Mouse (Mus musculus): ENCODE measurements around the gene F11.

Gene F11

DNA sequence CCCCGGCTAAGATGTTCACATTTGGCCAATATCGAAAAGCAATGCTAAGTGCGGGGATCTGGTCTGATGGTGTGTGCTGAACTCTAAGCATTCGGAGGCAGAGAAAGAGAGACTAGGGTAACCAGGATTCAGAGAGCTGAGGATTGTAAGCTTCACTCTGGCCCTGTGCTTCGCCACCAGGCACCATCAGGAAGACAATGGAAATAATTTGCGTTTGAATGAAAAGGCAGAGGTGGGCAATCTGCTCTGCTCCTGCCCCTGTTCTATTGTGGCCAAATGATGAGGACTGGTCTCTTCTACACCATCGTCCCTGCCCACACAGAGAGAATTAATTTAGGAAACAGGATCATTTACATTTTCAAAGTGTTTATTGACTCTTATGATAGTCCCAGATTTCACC, 15.5 kb downstream of the F11 start:
- no peak for DNase-seq (ENCODE audit: low spot score)

DNA sequence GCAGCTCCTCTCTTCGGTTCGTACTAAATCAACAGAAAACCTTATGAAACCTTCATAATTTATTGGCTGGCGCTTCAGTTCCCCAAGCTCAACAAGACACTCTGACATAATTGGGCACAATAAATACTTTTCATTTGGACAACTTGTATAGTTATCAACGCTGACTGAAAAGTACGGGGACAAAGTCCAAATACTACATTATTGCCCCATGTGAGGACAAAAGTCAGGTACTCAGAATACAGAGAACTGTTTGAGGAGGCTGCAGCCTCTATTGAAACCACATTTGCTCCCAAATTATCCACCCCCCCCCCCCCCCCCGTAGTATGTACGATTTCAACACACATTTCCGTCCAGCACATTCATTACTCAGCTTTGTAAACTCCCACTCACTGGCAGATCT, 22.5 kb downstream of the F11 start:
- no peak for DNase-seq (ENCODE audit: low spot score)

DNA sequence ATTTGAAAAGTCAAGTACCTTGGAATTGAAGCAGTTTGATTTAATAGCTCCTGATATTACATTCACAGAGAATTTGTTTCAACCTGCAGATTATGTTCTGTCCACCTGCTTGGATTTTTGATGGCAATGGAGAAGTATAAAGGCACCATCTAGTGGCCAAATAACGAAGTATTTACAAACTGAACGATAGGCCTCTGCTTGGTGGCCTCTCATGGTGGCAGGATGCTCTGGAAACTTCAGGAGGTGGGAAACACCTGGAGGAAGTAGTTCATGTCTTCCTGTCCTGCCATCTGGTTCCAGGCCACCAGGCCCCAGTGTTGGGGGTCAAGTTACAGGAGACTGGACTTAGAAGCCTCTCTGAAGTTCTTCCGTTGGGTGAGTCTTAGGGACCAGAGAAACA, 23.5 kb downstream of the F11 start:
- no peak for DNase-seq (ENCODE audit: low spot score)

DNA sequence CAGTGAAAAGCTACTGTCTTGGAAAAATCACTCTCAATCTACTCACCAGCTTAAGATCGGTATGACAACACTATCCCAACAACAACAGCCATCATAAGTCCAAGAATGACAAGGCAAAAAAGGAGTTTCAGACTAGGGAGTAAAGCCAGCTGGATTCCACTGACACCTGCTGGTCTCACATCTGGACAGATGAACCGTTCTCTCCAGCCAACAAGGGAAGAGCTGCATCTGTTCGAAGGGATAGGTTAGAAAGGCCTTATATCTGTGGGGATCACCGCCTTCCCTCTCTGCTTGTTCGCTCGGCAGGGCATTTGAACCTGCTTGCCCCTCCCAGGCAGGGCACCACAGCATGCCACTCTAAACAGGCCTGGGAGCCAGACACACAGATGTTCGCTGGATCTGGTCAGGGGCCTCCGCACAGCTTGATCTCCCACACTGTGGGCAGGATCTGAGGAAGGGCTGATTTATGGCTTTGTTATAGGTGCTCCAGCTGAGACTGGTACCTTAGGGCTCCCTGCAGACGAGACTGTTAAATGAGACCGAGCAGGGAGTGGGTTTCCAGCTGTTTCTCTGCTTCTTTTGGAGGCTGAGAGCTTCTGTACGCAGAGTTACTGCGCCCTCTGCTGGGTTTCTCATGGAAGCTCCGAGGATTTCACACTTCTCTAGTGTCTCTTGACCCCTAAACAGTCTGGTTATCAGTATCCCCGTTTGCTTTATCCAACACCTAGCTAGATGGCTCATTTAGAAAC, 25.5 kb downstream of the F11 start:
- DNase-seq (ENCODE audit: low spot score), result no peak

DNA sequence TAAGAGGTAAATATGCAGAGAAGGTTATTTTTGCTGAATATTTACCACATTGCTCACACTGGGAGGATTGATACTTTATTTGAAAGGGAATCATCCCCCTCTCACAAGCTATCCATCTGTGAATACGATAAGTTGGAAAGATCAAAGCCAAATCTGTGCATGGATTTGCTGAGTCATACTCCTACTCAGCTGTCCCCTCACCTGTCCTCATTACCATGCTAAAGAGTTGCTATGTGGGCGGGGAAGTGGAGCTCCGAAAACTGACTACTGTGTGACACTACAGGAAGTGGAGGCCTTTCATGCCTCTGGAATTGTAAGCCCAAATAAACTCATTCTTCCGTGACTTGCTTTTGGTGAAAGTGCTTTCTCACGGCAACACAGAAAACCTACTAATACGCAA, 26.6 kb downstream of the F11 start:
- no peak for DNase-seq (ENCODE audit: low spot score)

DNA sequence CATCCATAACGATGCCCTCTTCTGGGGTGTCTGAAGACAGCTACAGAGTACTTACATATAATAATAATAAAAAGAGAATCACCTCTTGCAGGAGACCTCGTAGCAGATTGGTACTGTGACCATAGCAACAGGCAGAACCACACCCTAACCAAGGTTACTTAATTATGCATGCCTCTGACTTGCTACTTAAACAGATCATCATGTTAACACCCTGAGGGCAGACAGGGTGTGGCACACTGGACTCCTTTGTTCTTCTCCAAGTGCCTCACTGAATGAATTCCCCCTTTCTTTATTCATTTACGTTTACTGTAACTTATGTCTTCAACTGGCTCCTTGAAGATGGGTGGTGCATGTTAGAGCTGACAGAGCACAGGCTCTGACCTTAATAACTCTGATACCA, 28.6 kb downstream of the F11 start:
- DNase-seq (ENCODE audit: low spot score), result no peak

DNA sequence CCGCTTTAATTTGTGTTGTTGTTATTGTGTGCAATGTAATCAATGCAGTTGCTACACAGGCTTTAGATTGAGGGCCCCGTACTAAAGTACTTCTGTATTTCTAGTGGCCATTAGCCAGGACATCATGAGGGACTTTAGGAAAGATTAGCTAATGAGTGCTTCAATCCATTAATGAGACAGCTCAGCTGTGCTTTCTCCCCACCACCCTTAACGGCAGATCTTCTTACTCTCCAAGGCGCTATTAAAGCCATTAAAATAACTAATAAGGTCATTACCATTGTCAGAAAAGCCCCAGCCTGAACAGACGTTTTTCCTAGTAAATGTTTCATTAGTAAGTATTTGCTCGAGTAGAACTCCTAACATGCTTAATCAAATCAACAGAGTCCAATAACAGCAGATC, 59.4 kb downstream of the F11 start:
- DNase-seq (ENCODE audit: low spot score), result no peak

GRCm38 (mm10) chr8:45201605-45202004, 60.2 kb downstream of the F11 start:
- DNase-seq (ENCODE audit: low spot score), result no peak

DNA sequence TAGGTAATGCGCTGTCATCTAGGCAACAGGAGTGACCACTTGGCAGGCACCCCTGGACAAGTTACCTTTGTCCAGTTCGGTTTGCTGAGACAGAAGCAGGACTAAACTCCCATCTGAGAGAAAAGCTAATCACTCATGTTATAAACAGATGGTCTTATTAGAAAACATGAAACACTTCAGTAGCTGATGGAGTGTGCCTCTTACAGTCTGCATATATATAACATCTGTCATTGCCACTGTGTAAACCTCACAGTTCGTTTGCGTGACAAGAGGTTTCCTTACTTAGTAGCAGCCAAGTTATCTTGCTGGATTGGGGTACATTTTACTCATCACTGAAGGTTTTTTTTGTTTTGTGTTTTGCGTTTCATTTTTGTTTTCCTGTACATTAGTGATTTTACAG, 64.5 kb downstream of the F11 start:
- DNase-seq (ENCODE audit: low spot score), result no peak

DNA sequence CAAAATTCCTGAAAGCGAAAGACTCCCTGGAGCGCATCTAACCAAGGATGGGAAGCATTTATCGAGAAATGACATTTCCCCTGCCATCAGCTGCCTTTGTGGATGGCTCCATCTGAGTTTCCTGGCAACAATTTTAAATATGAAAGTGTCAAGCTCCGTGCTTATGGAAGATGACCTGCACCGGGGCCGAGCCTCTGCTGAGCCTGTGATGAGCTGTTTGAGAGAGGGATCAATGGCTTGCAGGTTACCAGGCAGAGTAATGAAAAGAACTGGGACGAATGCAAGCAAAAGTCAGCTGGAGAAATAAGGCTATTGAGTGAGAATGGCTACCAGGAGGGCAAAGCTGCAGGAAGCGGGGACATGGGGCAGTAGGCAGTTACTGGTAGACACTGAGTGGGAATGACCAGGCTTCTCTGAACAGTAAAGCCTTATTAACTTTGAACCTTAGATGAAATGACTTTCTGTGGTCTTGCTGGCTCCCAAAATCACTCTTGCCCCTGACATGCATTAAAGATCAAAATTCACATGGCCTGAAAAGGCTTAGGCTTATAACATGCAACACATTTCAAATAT, 65.8 kb downstream of the F11 start:
- no peak for DNase-seq (ENCODE audit: low spot score)
